Mouse (Mus musculus): ENCODE measurements around the gene Strip2. TPM values are rescaled to one million over a fixed set of nuclear protein-coding genes. Genes with fewer than 3 reads are reported as not detected.
A peak's percentile ranks its signal among the peaks of the same experiment; 100 is the strongest.

Gene Strip2
- polyA plus RNA-seq (2011; ENCODE audit: insufficient read depth, insufficient read length, low read depth, missing spikeins) = 0.75 and 0.88 TPM in 2 replicates

DNA sequence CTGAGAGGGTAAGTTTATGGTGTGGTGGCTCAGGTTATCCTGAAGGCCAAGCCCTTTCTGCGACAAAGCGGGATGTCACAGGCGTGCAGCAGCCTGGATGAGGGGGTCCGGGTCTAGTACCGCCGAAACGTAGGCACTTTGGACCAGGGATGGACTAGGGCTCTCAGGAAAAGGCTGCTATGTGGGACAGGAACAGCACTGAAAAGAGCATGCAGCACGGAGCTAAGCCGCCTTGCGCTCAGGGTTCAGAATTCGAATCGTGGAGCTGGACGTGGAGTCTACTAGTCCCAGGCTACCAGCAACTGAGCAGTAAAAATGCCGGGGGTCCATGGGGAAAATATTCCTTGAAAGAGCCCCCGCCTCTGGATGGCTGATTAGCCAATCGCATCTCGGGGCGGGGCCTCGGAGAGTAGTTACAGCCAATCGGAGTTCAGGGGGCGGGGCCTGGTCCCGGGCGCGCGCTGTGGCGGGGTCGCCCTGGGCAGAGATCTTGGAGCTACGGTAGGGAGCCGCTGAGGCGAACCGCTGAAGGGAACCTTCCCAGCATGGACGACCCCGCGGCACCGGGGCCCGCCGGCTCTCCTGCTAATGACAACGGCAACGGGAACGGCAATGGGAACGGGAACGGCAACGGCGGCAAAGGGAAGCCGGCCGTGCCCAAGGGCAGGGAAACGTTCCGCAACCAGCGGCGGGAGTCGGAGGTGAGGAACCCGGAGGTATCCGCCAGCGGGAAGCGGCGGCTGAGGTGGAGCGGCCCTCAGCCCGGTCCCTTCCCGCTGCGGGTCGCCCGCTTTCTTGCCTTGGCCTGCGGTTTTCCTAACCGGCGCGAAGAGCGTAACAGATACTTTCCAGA is at the start of gene Strip2:
TSS of gene Strip2 (plus strand) at position 483 of the 853 bp plus-strand sequence.
- Histone ChIP-seq H3K36me3 (ENCODE audit: control insufficient read depth, insufficient read depth, low read length, poor library complexity, severe bottlenecking) (no peaks in the 10 kb centered on the region), H3K27me3 (ENCODE audit: control insufficient read depth, insufficient read depth, low read length, poor library complexity, severe bottlenecking) (peaks cover 6% of the 10 kb centered on the region), H3K27ac (ENCODE audit: insufficient read depth, low read length) (no peak within 1 kb of the TSS), H3K9ac (ENCODE audit: low read depth, poor library complexity, severe bottlenecking) (peak within 1 kb of the TSS; percentile 50), H3K4me3 (ENCODE audit: low read depth, low read length) (peak within 1 kb of the TSS; percentile 88), H3K4me1 (ENCODE audit: control insufficient read depth, insufficient read depth, low read length) (no peaks in the 10 kb centered on the region), H3K9me3 (replicated peaks; ENCODE audit: control insufficient read depth, insufficient read depth, low read length, poor library complexity, severe bottlenecking) (no peaks in the 10 kb centered on the region)
- no peak for TF ChIP-seq POLR2A (IDR thresholded peaks at IDR 0.05; ENCODE audit: insufficient read depth, low read length)
- TF ChIP-seq CTCF (IDR thresholded peaks at IDR 0.05; ENCODE audit: low read depth, low read length) = no peak

DNA sequence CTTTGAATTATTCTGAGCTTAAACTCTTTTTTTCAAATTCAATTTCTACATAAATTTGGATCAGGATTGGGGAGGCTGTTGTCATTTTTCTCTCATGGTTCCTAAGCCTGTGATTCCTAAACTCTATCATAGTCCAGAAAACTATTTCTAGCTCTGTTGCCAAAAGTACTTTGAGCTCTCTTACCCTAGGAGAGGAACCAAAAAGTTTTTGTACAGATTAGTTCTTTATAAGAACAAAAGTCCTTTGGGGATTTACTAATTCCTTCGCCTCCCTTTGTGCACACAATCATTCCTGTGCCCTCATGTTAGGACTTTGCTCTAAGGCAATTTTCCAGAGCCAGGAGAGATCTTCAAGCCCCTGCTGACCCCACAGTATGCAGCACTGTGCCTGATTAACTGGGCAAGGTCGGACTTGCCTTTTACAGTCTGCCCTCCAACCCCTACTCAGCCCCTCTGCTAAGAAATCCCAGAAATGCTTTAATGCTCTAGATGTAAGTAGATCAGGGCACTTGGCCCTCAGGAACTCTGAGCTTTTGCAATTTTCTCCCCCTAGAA is 48.4 kb upstream of the Strip2 start:
- Histone ChIP-seq H3K4me1 (ENCODE audit: control insufficient read depth, insufficient read depth, low read length) (peaks cover 2% of the 10 kb centered on the region), H3K4me3 (ENCODE audit: low read depth, low read length) (no peak overlapping the region), H3K36me3 (ENCODE audit: control insufficient read depth, insufficient read depth, low read length, poor library complexity, severe bottlenecking) (peaks cover 4% of the 10 kb centered on the region), H3K9ac (ENCODE audit: low read depth, poor library complexity, severe bottlenecking) (no peak overlapping the region), H3K27me3 (ENCODE audit: control insufficient read depth, insufficient read depth, low read length, poor library complexity, severe bottlenecking) (no peaks in the 10 kb centered on the region), H3K9me3 (replicated peaks; ENCODE audit: control insufficient read depth, insufficient read depth, low read length, poor library complexity, severe bottlenecking) (peaks cover 17% of the 10 kb centered on the region), H3K27ac (ENCODE audit: insufficient read depth, low read length) (peak overlapping the region; percentile 88)
- TF ChIP-seq EP300 (IDR thresholded peaks at IDR 0.05; ENCODE audit: insufficient read depth, low read depth, low read length) (0 out of 2 replicates have a peak, but pooled peaks have one; percentile 9), CTCF (IDR thresholded peaks at IDR 0.05; ENCODE audit: low read depth, low read length) (no peak)

DNA sequence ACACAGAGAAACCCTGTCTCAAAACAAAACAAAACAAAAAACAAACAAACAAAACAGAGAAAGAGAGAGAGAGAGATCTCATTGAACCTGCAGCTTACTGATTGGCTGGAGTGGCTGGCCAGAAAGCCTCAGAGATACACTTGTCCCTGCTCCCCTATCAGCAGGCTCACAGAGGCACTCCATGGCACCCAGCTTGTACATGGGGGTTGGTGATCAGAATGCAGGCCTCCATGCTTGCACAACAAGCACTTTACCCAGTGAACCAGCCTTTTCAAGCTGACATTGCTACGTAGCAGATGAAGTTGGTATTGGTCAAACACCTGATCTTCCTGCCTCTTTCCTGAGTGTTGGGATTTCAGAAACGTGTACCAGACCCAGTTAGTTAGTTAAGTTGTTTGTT is 43.2 kb upstream of the Strip2 start:
- TF ChIP-seq EP300 (IDR thresholded peaks at IDR 0.05; ENCODE audit: insufficient read depth, low read depth, low read length) = no peak
- TF ChIP-seq CTCF (IDR thresholded peaks at IDR 0.05; ENCODE audit: low read depth, low read length) = no peak
- no peak for TF ChIP-seq POLR2A (IDR thresholded peaks at IDR 0.05; ENCODE audit: insufficient read depth, low read length)

DNA sequence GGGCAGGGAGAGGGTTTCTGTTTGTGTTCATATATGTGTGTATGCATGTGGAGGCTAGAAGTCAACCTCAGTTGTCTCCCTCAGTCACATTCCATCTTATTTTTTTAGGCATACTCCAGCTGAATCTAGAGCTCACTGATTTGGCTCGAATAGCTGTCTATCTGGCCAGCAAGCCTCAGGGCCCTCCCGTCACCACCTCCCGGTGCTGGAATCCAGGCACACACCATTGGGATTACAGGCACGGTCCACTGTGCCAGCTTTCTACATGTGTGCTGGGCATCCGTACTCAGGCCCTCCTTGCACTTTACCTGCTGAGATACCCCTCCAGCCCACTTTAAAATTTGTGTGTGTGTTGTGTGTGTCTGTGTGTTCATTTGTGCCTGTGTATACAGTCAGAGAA is 41.2 kb upstream of the Strip2 start:
- Histone ChIP-seq H3K4me3 (ENCODE audit: low read depth, low read length) (no peak overlapping the region), H3K36me3 (ENCODE audit: control insufficient read depth, insufficient read depth, low read length, poor library complexity, severe bottlenecking) (peaks cover 3% of the 10 kb centered on the region), H3K27ac (ENCODE audit: insufficient read depth, low read length) (no peak overlapping the region), H3K9me3 (replicated peaks; ENCODE audit: control insufficient read depth, insufficient read depth, low read length, poor library complexity, severe bottlenecking) (no peaks in the 10 kb centered on the region; the same call in 1 of the 2 replicates), H3K27me3 (ENCODE audit: control insufficient read depth, insufficient read depth, low read length, poor library complexity, severe bottlenecking) (no peaks in the 10 kb centered on the region), H3K9ac (ENCODE audit: low read depth, poor library complexity, severe bottlenecking) (no peak overlapping the region), H3K4me1 (ENCODE audit: control insufficient read depth, insufficient read depth, low read length) (peaks cover under 1% of the 10 kb centered on the region)
- TF ChIP-seq EP300 (IDR thresholded peaks at IDR 0.05; ENCODE audit: insufficient read depth, low read depth, low read length) (no peak), CTCF (IDR thresholded peaks at IDR 0.05; ENCODE audit: low read depth, low read length) (no peak), POLR2A (IDR thresholded peaks at IDR 0.05; ENCODE audit: insufficient read depth, low read length) (no peak)

More for the DNA sequence above, 43.2 kb upstream of the Strip2 start:
- H3K36me3 ChIP-seq (ENCODE audit: control insufficient read depth, insufficient read depth, low read length, poor library complexity, severe bottlenecking) = peaks cover 4% of the 10 kb centered on the region
- H3K9ac ChIP-seq (ENCODE audit: low read depth, poor library complexity, severe bottlenecking) = no peak overlapping the region
- H3K27me3 ChIP-seq (ENCODE audit: control insufficient read depth, insufficient read depth, low read length, poor library complexity, severe bottlenecking) = no peaks in the 10 kb centered on the region
- no peak overlapping the region for H3K27ac ChIP-seq (ENCODE audit: insufficient read depth, low read length)
- peaks cover 2% of the 10 kb centered on the region for H3K4me1 ChIP-seq (ENCODE audit: control insufficient read depth, insufficient read depth, low read length)
- peaks cover 7% of the 10 kb centered on the region for H3K9me3 ChIP-seq (replicated peaks; ENCODE audit: control insufficient read depth, insufficient read depth, low read length, poor library complexity, severe bottlenecking)
- H3K4me3 ChIP-seq (ENCODE audit: low read depth, low read length) = no peak overlapping the region

DNA sequence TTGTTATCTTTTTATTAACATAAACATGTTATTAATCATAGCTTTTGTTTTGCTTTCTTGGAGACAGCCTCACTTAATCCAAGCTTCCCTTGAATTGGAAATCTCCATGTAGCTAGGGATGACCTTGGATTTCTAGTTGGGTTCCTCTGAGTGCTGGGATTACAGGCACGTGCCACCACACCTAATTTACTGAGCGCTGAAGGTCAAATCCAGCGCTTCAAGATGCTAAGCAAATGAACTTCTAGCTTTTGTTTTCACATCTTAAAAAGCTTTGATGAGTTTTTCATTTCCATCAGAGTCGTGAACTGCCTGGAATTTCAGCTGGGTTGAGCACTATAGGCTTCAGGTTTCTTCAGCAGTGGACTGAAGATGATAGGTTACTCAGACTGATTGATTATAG is 40.0 kb upstream of the Strip2 start:
- H3K36me3 ChIP-seq (ENCODE audit: control insufficient read depth, insufficient read depth, low read length, poor library complexity, severe bottlenecking) = no peaks in the 10 kb centered on the region; the same call in none of the 2 replicates
- no peak overlapping the region for H3K4me3 ChIP-seq (ENCODE audit: low read depth, low read length)
- no peak overlapping the region for H3K27ac ChIP-seq (ENCODE audit: insufficient read depth, low read length)
- H3K27me3 ChIP-seq (ENCODE audit: control insufficient read depth, insufficient read depth, low read length, poor library complexity, severe bottlenecking) = no peaks in the 10 kb centered on the region
- TF ChIP-seq CTCF (IDR thresholded peaks at IDR 0.05; ENCODE audit: low read depth, low read length) = no peak
- no peak for TF ChIP-seq POLR2A (IDR thresholded peaks at IDR 0.05; ENCODE audit: insufficient read depth, low read length)
- no peak for TF ChIP-seq EP300 (IDR thresholded peaks at IDR 0.05; ENCODE audit: insufficient read depth, low read depth, low read length)
- no peak overlapping the region for H3K9ac ChIP-seq (ENCODE audit: low read depth, poor library complexity, severe bottlenecking)
- H3K9me3 ChIP-seq (replicated peaks; ENCODE audit: control insufficient read depth, insufficient read depth, low read length, poor library complexity, severe bottlenecking) = no peaks in the 10 kb centered on the region
- H3K4me1 ChIP-seq (ENCODE audit: control insufficient read depth, insufficient read depth, low read length) = no peaks in the 10 kb centered on the region

DNA sequence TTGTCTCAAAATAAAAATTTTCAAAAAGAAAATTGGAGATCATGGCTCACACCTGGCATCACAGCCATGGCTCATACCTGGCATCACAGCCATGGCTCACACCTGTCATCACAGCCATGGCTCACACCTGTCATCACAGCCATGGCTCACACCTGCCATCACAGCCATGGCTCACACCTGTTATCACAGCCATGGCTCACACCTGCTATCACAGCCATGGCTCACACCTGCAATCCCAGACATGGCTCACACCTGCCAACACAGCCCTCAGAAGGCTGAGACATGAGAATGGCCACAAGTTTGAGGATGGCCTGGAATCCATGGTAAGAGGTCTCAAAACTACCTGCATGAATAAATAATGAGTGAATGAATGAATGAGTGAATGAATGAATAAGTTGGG is 37.2 kb upstream of the Strip2 start:
- no peak overlapping the region for H3K9ac ChIP-seq (ENCODE audit: low read depth, poor library complexity, severe bottlenecking)
- no peaks in the 10 kb centered on the region; the same call in none of the 2 replicates for H3K36me3 ChIP-seq (ENCODE audit: control insufficient read depth, insufficient read depth, low read length, poor library complexity, severe bottlenecking)

More for the DNA sequence above, 37.2 kb upstream of the Strip2 start:
- TF ChIP-seq POLR2A (IDR thresholded peaks at IDR 0.05; ENCODE audit: insufficient read depth, low read length) (no peak), EP300 (IDR thresholded peaks at IDR 0.05; ENCODE audit: insufficient read depth, low read depth, low read length) (no peak), CTCF (IDR thresholded peaks at IDR 0.05; ENCODE audit: low read depth, low read length) (no peak)
- H3K27me3 ChIP-seq (ENCODE audit: control insufficient read depth, insufficient read depth, low read length, poor library complexity, severe bottlenecking) = 0 out of 2 replicates have a peak, but pooled peaks cover 1% of the 10 kb centered on the region
- H3K4me1 ChIP-seq (ENCODE audit: control insufficient read depth, insufficient read depth, low read length) = no peaks in the 10 kb centered on the region
- H3K4me3 ChIP-seq (ENCODE audit: low read depth, low read length) = no peak overlapping the region
- H3K9me3 ChIP-seq (replicated peaks; ENCODE audit: control insufficient read depth, insufficient read depth, low read length, poor library complexity, severe bottlenecking) = no peaks in the 10 kb centered on the region
- H3K27ac ChIP-seq (ENCODE audit: insufficient read depth, low read length) = no peak overlapping the region

Measured in ES-Bruce4 (cell line).